Mouse (Mus musculus) heart, adult 2 months (tissue): ENCODE measurements at regions not wholly inside any gene's neighbourhood (a gene's known extent, or its start where the extent isn't known, plus 50 kb on each side); places are given as distances from the start of the nearest gene placed in this dataset.

Experiments
- CTCF ChIP-seq: fragments of 200-600 bp; IDR thresholded peaks from 2 replicates; pipeline ENCODE4 v1.8.1; 2022; ENCODE audit warnings: antibody characterized with exemption, mild to moderate bottlenecking, moderate library complexity
- EP300 ChIP-seq: fragments of 200-500 bp; IDR thresholded peaks from 2 replicates; pipeline ENCODE4 v1.6.1; 2011; ENCODE audit warnings: low read depth, low read length, control low read depth; ENCODE audit not compliant: insufficient read depth
- POLR2A ChIP-seq: fragments of 200-500 bp; IDR thresholded peaks from 2 replicates; pipeline ENCODE4 v1.6.1; 2011; ENCODE audit warnings: mild to moderate bottlenecking, low read depth, low read length, control low read depth; ENCODE audit not compliant: insufficient read depth

DNA sequence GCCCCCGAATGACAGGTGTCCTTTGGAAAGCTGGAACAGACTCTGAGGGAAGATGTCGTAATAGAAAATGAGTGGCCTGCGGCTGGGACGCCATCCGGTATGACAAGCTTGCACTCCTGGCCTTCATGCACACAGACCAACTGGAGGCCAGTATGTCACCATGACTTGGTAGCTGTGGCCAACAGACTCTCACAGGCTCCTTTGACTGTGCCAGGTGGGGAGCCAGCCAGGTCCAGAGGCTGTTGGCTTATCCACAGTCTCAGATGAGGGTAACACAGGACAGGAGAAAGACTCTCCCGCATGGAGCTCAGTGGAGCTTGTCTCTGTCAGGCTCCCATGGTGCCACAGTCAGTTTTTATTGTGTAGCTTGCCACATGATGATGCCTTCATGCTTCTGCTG is 219.7 kb downstream of the Sox2 start:
- TF ChIP-seq EP300 (no peak), CTCF (no peak), POLR2A (no peak)
